Mouse (Mus musculus) inflammation-experienced regulatory T-cells (primary cell): Measurements from ENCODE around the gene Timm10. TPM values are rescaled to one million over a fixed set of nuclear protein-coding genes. Genes with fewer than 3 reads are reported as not detected.

Experiments
- polyA plus RNA-seq, 2 experiments: library from polyadenylated mRNA; unstranded; fragments of 100-300 nt; shearing (Covaris generic); gene quantifications; one replicate each; pipeline ENCODE4 v1.2.1; 2017

Timm10 gene
- polyA plus RNA-seq, result 10 to 100 TPM; 28.3 to 30.9 TPM

GRCm38 (mm10) chr2:84826488-84827282 lies at the start of gene Timm10:
Gene Timm10 (plus strand): TSS chr2:84826997.

GRCm38 (mm10) chr2:84798493-84798921 lies 28.3 kb upstream of the Timm10 start, which contains the start of gene Ube2l6:
Gene Ube2l6 (plus strand): TSS chr2:84798828.

GRCm38 (mm10) chr2:84822552-84822951 lies 4.2 kb upstream of the Timm10 start, which contains the start of gene Smtnl1:
Gene Smtnl1 (minus strand): TSS chr2:84822652.

GRCm38 (mm10) chr2:84838593-84838949 lies 11.8 kb downstream of the Timm10 start, which contains the start of gene Slc43a1:
Gene Slc43a1 (plus strand): TSS chr2:84838850.

Other genes with a start within 250 kb of the Timm10 start
- gene Ctnnd1, start 176.2 kb upstream of the Timm10 start, polyA plus RNA-seq, result 1 to 10 TPM in 1 of 2 experiments, not detected in 1; 1.3 TPM
- 1 to 10 TPM in 1 of 2 experiments, under 1 TPM in 1; 0.23 to 2.7 TPM for gene Btbd18, start 167.9 kb upstream of the Timm10 start, polyA plus RNA-seq
- 10 to 100 TPM; 75.6 to 81.6 TPM for gene Selenoh, start 156.2 kb upstream of the Timm10 start, polyA plus RNA-seq
- not detected for gene Gm28635, start 149.0 kb upstream of the Timm10 start, polyA plus RNA-seq
- gene Med19, start 148.6 kb upstream of the Timm10 start, polyA plus RNA-seq, result 10 to 100 TPM; 38.9 to 41.3 TPM
- gene Tmx2, start 147.9 kb upstream of the Timm10 start, polyA plus RNA-seq, result 100 to 1,000 TPM in 1 of 2 experiments, 10 to 100 TPM in 1; 98.7 to 114 TPM
- 10 to 100 TPM; 50.2 to 64.0 TPM for gene Zdhhc5, start 111.8 kb upstream of the Timm10 start, polyA plus RNA-seq
- gene Clp1, start 99.6 kb upstream of the Timm10 start, polyA plus RNA-seq, result 10 to 100 TPM; 52.6 to 66.0 TPM
- gene Ypel4, start 92.9 kb upstream of the Timm10 start, polyA plus RNA-seq, result 1 to 10 TPM in 1 of 2 experiments, under 1 TPM in 1; 0.70 to 3.7 TPM
- not detected for gene Gm19426, start 83.3 kb upstream of the Timm10 start, polyA plus RNA-seq
- 1 to 10 TPM in 1 of 2 experiments, not detected in 1; 1.2 TPM for gene Serping1, start 51.6 kb upstream of the Timm10 start, polyA plus RNA-seq
- gene Ube2l6, start 28.2 kb upstream of the Timm10 start, polyA plus RNA-seq, result 10 to 100 TPM; 24.6 to 55.7 TPM
- gene Smtnl1, start 4.3 kb upstream of the Timm10 start, polyA plus RNA-seq, result under 1 TPM in 1 of 2 experiments, not detected in 1; 0.37 TPM
- gene Slc43a1, start 11.9 kb downstream of the Timm10 start, polyA plus RNA-seq, result 1 to 10 TPM; 1.3 to 3.9 TPM
- not detected for gene Rtn4rl2, start 59.7 kb downstream of the Timm10 start, polyA plus RNA-seq
- gene Slc43a3, start 109.6 kb downstream of the Timm10 start, polyA plus RNA-seq, result 1 to 10 TPM; 4.8 to 9.5 TPM
- gene Prg2, start 153.5 kb downstream of the Timm10 start, polyA plus RNA-seq, result not detected
- under 1 TPM in 1 of 2 experiments, not detected in 1; 0.70 TPM for gene Prg3, start 161.2 kb downstream of the Timm10 start, polyA plus RNA-seq
- gene Ssrp1, start 210.2 kb downstream of the Timm10 start, polyA plus RNA-seq, result 100 to 1,000 TPM; 176 to 195 TPM
- gene P2rx3, start 210.5 kb downstream of the Timm10 start, polyA plus RNA-seq, result 1 to 10 TPM; 1.1 to 5.1 TPM
- 10 to 100 TPM; 14.7 to 16.4 TPM for gene Tnks1bp1, start 221.0 kb downstream of the Timm10 start, polyA plus RNA-seq